22 mouse cellular contexts compared by ENCODE assay signal in the genomic region with DNA sequence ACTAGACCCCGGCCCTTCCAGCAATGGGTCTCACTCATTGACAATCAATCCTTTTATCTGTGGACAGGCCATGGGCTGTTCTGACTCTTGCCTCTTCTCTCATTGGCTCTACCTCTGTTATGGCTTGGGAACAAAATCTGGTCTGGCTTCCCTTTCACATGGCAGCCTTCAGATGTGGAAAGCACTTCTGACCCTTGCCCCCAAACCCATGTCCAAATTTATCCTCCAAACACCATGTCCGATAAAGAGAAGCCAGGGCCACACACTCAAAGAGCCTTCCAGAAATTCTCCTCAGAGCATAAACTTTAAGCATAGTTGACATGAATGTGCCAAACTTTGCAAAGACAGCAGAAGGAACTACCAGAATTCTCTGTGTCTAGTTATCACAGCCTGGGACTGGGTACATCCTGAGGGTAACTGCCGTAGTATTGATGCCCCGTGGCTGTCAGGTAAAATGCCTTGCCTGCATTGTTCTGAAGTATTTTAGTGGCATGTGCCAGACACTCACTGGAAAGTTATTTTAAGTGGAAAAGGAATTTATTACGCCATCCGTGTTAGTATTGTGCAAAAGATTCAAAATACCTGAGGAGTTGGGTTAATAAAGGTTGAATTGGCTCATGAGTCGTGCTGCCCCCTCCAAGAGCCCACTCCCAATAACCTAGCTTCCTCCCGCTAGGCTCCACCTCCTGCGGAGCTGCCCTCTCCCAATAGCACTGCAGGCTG.
A peak's percentile ranks its signal among the peaks of the same experiment; 100 is the strongest.
DNase-seq lines count a peak whose midpoint lies in the region; ATAC-seq and TF ChIP-seq lines count a peak whose summit lies in the region.
"Had no signal": no experiment of that assay in that cellular context is flagged by ENCODE, and none has a peak within 500 bp of the region (broad histone marks: within the 10 kb centered on the region; RNA-seq: fewer than 3 reads in every experiment).

No protein-coding gene starts in this region.

- no peak overlapping the region for H3K27ac ChIP-seq in lung, embryonic 16.5 days (ENCODE audit: low read length)
- no peak overlapping the region for H3K27ac ChIP-seq in stomach, postnatal 0 days (replicated peaks)
- no peak overlapping the region for H3K27ac ChIP-seq in hindbrain, embryonic 16.5 days (ENCODE audit: low read depth, low read length)
- no peak overlapping the region for H3K27ac ChIP-seq in forebrain, embryonic 15.5 days (replicated peaks)
- H3K27ac ChIP-seq: embryonic facial prominence, embryonic 13.5 days; forebrain, embryonic 12.5 days; heart, embryonic 13.5 days; hindbrain, embryonic 12.5 days; hindbrain, postnatal 0 days had no signal

- peak; percentile 42 to 60 for DNase-seq in lung, adult 18-20 months
- no peak for DNase-seq in lung, postnatal 14 days
- DNase-seq in adipocyte (ENCODE audit: low spot score): peak; percentile 14
- DNase-seq in stomach, postnatal 0 days (ENCODE audit: low spot score): no peak
- DNase-seq: adrenal gland, postnatal 14 days; B cell, adult 2 months; cerebellum, adult 18-20 months; cerebellum, adult 9-11 months; cerebellum, postnatal 36 days; forebrain, postnatal 0 days; gastrocnemius, postnatal 36 days; heart, postnatal 4 days had no signal

- TF ChIP-seq CTCF in stomach, postnatal 0 days (IDR thresholded peaks at IDR 0.05; ENCODE audit: low read depth): no peak

- no peak overlapping the region for H3K4me2 ChIP-seq in lung, embryonic 16.5 days (ENCODE audit: low read depth, low read length)
- no peak overlapping the region for H3K4me2 ChIP-seq in stomach, postnatal 0 days (replicated peaks; ENCODE audit: low read depth)
- H3K4me2 ChIP-seq in hindbrain, embryonic 16.5 days (ENCODE audit: low read length): no peak overlapping the region
- no peak overlapping the region for H3K4me2 ChIP-seq in forebrain, embryonic 15.5 days (replicated peaks)
- H3K4me2 ChIP-seq: embryonic facial prominence, embryonic 13.5 days; forebrain, embryonic 12.5 days; heart, embryonic 13.5 days; hindbrain, embryonic 12.5 days had no signal

- H3K36me3 ChIP-seq in lung, embryonic 16.5 days (ENCODE audit: control insufficient read depth, insufficient read depth, low read length): 0 out of 2 replicates have a peak, but pooled peaks cover 2% of the 10 kb centered on the region
- H3K36me3 ChIP-seq in stomach, postnatal 0 days (ENCODE audit: control insufficient read depth, insufficient read depth, low read length): peaks cover 5% of the 10 kb centered on the region
- H3K36me3 ChIP-seq in hindbrain, embryonic 16.5 days (ENCODE audit: control insufficient read depth, insufficient read depth, low read length): peaks cover 70% of the 10 kb centered on the region
- peaks cover 83% of the 10 kb centered on the region for H3K36me3 ChIP-seq in forebrain, embryonic 15.5 days
- H3K36me3 ChIP-seq: G1E had no signal

- H3K27me3 ChIP-seq in lung, embryonic 16.5 days (ENCODE audit: control insufficient read depth, insufficient read depth, low read depth, low read length): no peaks in the 10 kb centered on the region
- H3K27me3 ChIP-seq in stomach, postnatal 0 days (ENCODE audit: control insufficient read depth, insufficient read depth, low read length): no peaks in the 10 kb centered on the region
- no peaks in the 10 kb centered on the region for H3K27me3 ChIP-seq in hindbrain, embryonic 16.5 days (replicated peaks; ENCODE audit: control insufficient read depth, insufficient read depth, low read length)
- no peaks in the 10 kb centered on the region for H3K27me3 ChIP-seq in forebrain, embryonic 15.5 days
- H3K27me3 ChIP-seq: embryonic facial prominence, embryonic 13.5 days; forebrain, embryonic 12.5 days; heart, embryonic 13.5 days; hindbrain, embryonic 12.5 days had no signal

- peaks cover 6% of the 10 kb centered on the region; the same call in 1 of the 2 replicates for H3K9me3 ChIP-seq in lung, embryonic 16.5 days (ENCODE audit: control insufficient read depth, low read length)
- H3K9me3 ChIP-seq in stomach, postnatal 0 days (ENCODE audit: control insufficient read depth, low read length): no peaks in the 10 kb centered on the region
- peaks cover 5% of the 10 kb centered on the region; the same call in 1 of the 2 replicates for H3K9me3 ChIP-seq in hindbrain, embryonic 16.5 days (ENCODE audit: control insufficient read depth, low read length)
- H3K9me3 ChIP-seq in forebrain, embryonic 15.5 days: no peaks in the 10 kb centered on the region

- WGBS in lung, embryonic 16.5 days: 63% methylated on average over 9 of the region's 9 CpGs
- WGBS in stomach, postnatal 0 days: 79% methylated on average over 9 of the region's 9 CpGs
- 84% methylated on average over 9 of the region's 9 CpGs for WGBS in hindbrain, embryonic 16.5 days
- 83% methylated on average over 9 of the region's 9 CpGs for WGBS in forebrain, embryonic 15.5 days

- no peak overlapping the region for H3K9ac ChIP-seq in lung, embryonic 16.5 days (ENCODE audit: low read length)
- no peak overlapping the region for H3K9ac ChIP-seq in stomach, postnatal 0 days (ENCODE audit: low read length)
- H3K9ac ChIP-seq in hindbrain, embryonic 16.5 days (ENCODE audit: low read depth, low read length): no peak overlapping the region
- H3K9ac ChIP-seq in forebrain, embryonic 15.5 days (replicated peaks): no peak overlapping the region
- H3K9ac ChIP-seq: embryonic facial prominence, embryonic 13.5 days; forebrain, embryonic 12.5 days; forebrain, postnatal 0 days; heart, embryonic 13.5 days; hindbrain, embryonic 12.5 days had no signal

- TF ChIP-seq EP300 in stomach, postnatal 0 days (optimal IDR thresholded peaks at IDR 0.05): no peak

- 0 out of 2 replicates have a peak, but pooled peaks cover 2% of the 10 kb centered on the region for H3K4me1 ChIP-seq in lung, embryonic 16.5 days (replicated peaks; ENCODE audit: control insufficient read depth, insufficient read depth, low read length)
- H3K4me1 ChIP-seq in stomach, postnatal 0 days (replicated peaks; ENCODE audit: control insufficient read depth, insufficient read depth): no peaks in the 10 kb centered on the region
- H3K4me1 ChIP-seq in hindbrain, embryonic 16.5 days (ENCODE audit: control insufficient read depth, insufficient read depth, low read depth, low read length): no peaks in the 10 kb centered on the region
- H3K4me1 ChIP-seq in forebrain, embryonic 15.5 days: no peaks in the 10 kb centered on the region
- H3K4me1 ChIP-seq: embryonic facial prominence, embryonic 13.5 days; forebrain, embryonic 12.5 days; heart, embryonic 13.5 days; hindbrain, embryonic 12.5 days had no signal

- no peak overlapping the region for H3K4me3 ChIP-seq in lung, embryonic 16.5 days (ENCODE audit: low read length)
- H3K4me3 ChIP-seq in stomach, postnatal 0 days (ENCODE audit: low read depth, low read length): no peak overlapping the region
- no peak overlapping the region for H3K4me3 ChIP-seq in hindbrain, embryonic 16.5 days (ENCODE audit: low read length)
- H3K4me3 ChIP-seq in forebrain, embryonic 15.5 days: no peak overlapping the region
- H3K4me3 ChIP-seq: embryonic facial prominence, embryonic 13.5 days; forebrain, embryonic 12.5 days; heart, embryonic 13.5 days; hindbrain, embryonic 12.5 days had no signal

- ATAC-seq in lung, embryonic 16.5 days (ENCODE audit: low read depth): peak; percentile 64
- 0 out of 2 replicates have a peak, but pooled peaks have one; percentile 12 for ATAC-seq in stomach, postnatal 0 days (ENCODE audit: low FRiP score, low TSS enrichment)
- ATAC-seq in hindbrain, embryonic 16.5 days: no peak
- ATAC-seq in forebrain, embryonic 15.5 days (replicated peaks): no peak
- ATAC-seq: CD4-positive, CD25-positive, alpha-beta regulatory T cell, adult 4 months; forebrain, postnatal 0 days; hindbrain, postnatal 0 days had no signal

Comparison
In these comparisons a context has a peak if more than half of its experiments do, and no peak if none do; other contexts are left out.
1. DNase-seq: peak in lung, adult 18-20 months (2 of 2) and adipocyte (single experiment); none in lung, postnatal 14 days (single experiment) and stomach, postnatal 0 days (single experiment).
2. ATAC-seq: peak in lung, embryonic 16.5 days (single experiment) and stomach, postnatal 0 days (single experiment); none in hindbrain, embryonic 16.5 days (single experiment) and forebrain, embryonic 15.5 days (single experiment).